ENCODE assay signal across 16 mouse cellular contexts in genomic region chr6:72508596-72508995, GRCm38 (mm10). TPM values are rescaled to one million over a fixed set of nuclear protein-coding genes. Genes with fewer than 3 reads are reported as not detected.
DNase-seq lines count a peak whose midpoint lies in the region; ATAC-seq lines count a peak whose summit lies in the region.
"Had no signal": no experiment of that assay in that cellular context is flagged by ENCODE, and none has a peak within 500 bp of the region (broad histone marks: within the 10 kb centered on the region; RNA-seq: fewer than 3 reads in every experiment).

No protein-coding gene starts in this region.

- H3K4me2 ChIP-seq in midbrain, embryonic 16.5 days (ENCODE audit: low read length) = no peak overlapping the region
- H3K4me2 ChIP-seq in embryonic facial prominence, embryonic 12.5 days (replicated peaks) = no peak overlapping the region
- H3K4me2 ChIP-seq: forebrain, embryonic 15.5 days; liver, embryonic 12.5 days; midbrain, embryonic 11.5 days had no signal

- H3K27ac ChIP-seq in midbrain, embryonic 16.5 days (ENCODE audit: low read length) = peak overlapping the region; percentile 14; the same call in 1 of the 2 replicates
- no peak overlapping the region; the same call in 1 of the 2 replicates for H3K27ac ChIP-seq in midbrain, embryonic 10.5 days (replicated peaks)
- H3K27ac ChIP-seq in embryonic facial prominence, embryonic 12.5 days = peak overlapping the region; percentile 32; the same call in 1 of the 2 replicates
- H3K27ac ChIP-seq: forebrain, embryonic 15.5 days; liver, embryonic 12.5 days had no signal

- intact Hi-C loops in heart, postnatal 25 days (cut with DNase I) = no loop called here

- ATAC-seq in midbrain, embryonic 16.5 days = no peak
- no peak for ATAC-seq in embryonic facial prominence, embryonic 12.5 days (ENCODE audit: insufficient number of reproducible peaks, insufficient read depth, low FRiP score, low TSS enrichment)
- ATAC-seq: forebrain, embryonic 15.5 days; intestine, postnatal 0 days; liver, embryonic 12.5 days; Patski had no signal

- H3K36me3 ChIP-seq in midbrain, embryonic 16.5 days (ENCODE audit: control insufficient read depth, insufficient read depth, low read length) = no peaks in the 10 kb centered on the region
- no peaks in the 10 kb centered on the region for H3K36me3 ChIP-seq in midbrain, embryonic 10.5 days
- no peaks in the 10 kb centered on the region for H3K36me3 ChIP-seq in embryonic facial prominence, embryonic 12.5 days
- H3K36me3 ChIP-seq: forebrain, embryonic 15.5 days; liver, embryonic 12.5 days had no signal

- H3K4me1 ChIP-seq in midbrain, embryonic 16.5 days (ENCODE audit: control insufficient read depth, insufficient read depth, low read length) = peaks cover 21% of the 10 kb centered on the region
- H3K4me1 ChIP-seq in midbrain, embryonic 10.5 days = peaks cover 27% of the 10 kb centered on the region
- peaks cover 23% of the 10 kb centered on the region; the same call in 1 of the 2 replicates for H3K4me1 ChIP-seq in embryonic facial prominence, embryonic 12.5 days

- H3K9me3 ChIP-seq in midbrain, embryonic 16.5 days (replicated peaks; ENCODE audit: control insufficient read depth, low read length, poor library complexity, severe bottlenecking) = no peaks in the 10 kb centered on the region
- no peaks in the 10 kb centered on the region for H3K9me3 ChIP-seq in midbrain, embryonic 10.5 days (replicated peaks)
- H3K9me3 ChIP-seq in embryonic facial prominence, embryonic 12.5 days = no peaks in the 10 kb centered on the region
- H3K9me3 ChIP-seq: forebrain, embryonic 15.5 days; liver, embryonic 12.5 days had no signal

- DNase-seq in adrenal gland, postnatal 36 days = peak; percentile 29 to 41
- DNase-seq in adrenal gland, adult 8-10 months = no peak
- DNase-seq in midbrain, embryonic 10.5 days (ENCODE audit: low spot score) = no peak
- peak; percentile 70 for DNase-seq in skeletal muscle tissue, adult 2 months (ENCODE audit: low read depth, low spot score)
- DNase-seq in heart, postnatal 25 days (ENCODE audit: low spot score) = no peak
- no peak for DNase-seq in right cerebral cortex, adult 18-20 months
- DNase-seq: cerebellum, adult 8-10 months; heart, postnatal 10 days; lung, postnatal 14 days had no signal

- no peak overlapping the region for H3K4me3 ChIP-seq in midbrain, embryonic 16.5 days (ENCODE audit: low read depth, low read length)
- no peak overlapping the region for H3K4me3 ChIP-seq in midbrain, embryonic 10.5 days
- no peak overlapping the region for H3K4me3 ChIP-seq in embryonic facial prominence, embryonic 12.5 days
- H3K4me3 ChIP-seq: forebrain, embryonic 15.5 days; liver, embryonic 12.5 days had no signal

- 76% methylated on average over 4 of the region's 4 CpGs for WGBS in midbrain, embryonic 16.5 days
- 81% methylated on average over 4 of the region's 4 CpGs for WGBS in midbrain, embryonic 10.5 days
- 71% methylated on average over 4 of the region's 4 CpGs for WGBS in embryonic facial prominence, embryonic 12.5 days

- H3K27me3 ChIP-seq in midbrain, embryonic 16.5 days (ENCODE audit: control insufficient read depth, insufficient read depth, low read depth, low read length) = no peaks in the 10 kb centered on the region
- H3K27me3 ChIP-seq in midbrain, embryonic 10.5 days (ENCODE audit: low read depth, poor library complexity, severe bottlenecking) = no peaks in the 10 kb centered on the region
- H3K27me3 ChIP-seq in embryonic facial prominence, embryonic 12.5 days = no peaks in the 10 kb centered on the region
- H3K27me3 ChIP-seq: forebrain, embryonic 15.5 days; liver, embryonic 12.5 days; Patski had no signal

- H3K9ac ChIP-seq in midbrain, embryonic 16.5 days (ENCODE audit: low read depth, low read length) = no peak overlapping the region
- H3K9ac ChIP-seq in embryonic facial prominence, embryonic 12.5 days = no peak overlapping the region
- H3K9ac ChIP-seq: forebrain, embryonic 15.5 days; liver, embryonic 12.5 days had no signal

RNA-seq across cellular contexts. Expression of gene Sh2d6, which starts 12.9 kb away (rescaled TPM):
- total RNA-seq in adrenal gland, postnatal 36 days (2021) = under 1 TPM in 1 of 2 experiments, not detected in 1; 0.40 TPM
- total RNA-seq in adrenal gland, adult 8-10 months (2022) = under 1 TPM; 0.43 to 0.52 (median 0.47) TPM
- 0.65 and 0.84 TPM in 2 replicates for polyA plus RNA-seq in midbrain, embryonic 16.5 days (2015; fragmentation: Nextera tagmentation; extraction: Ambion mirVana)
- polyA plus RNA-seq in midbrain, embryonic 10.5 days (2016; fragmentation: Nextera tagmentation; extraction: Ambion mirVana) = 0.23 and 0.39 TPM in 2 replicates
- polyA plus RNA-seq in embryonic facial prominence, embryonic 12.5 days (2016; fragmentation: Nextera tagmentation; extraction: Ambion mirVana) = not detected in 2 replicates
- total RNA-seq in heart, postnatal 25 days (2021) = not detected
- polyA plus RNA-seq: liver, embryonic 12.5 days had no signal

RNA-seq across cellular contexts. Expression of gene Capg, which starts 35.6 kb away (rescaled TPM):
- total RNA-seq in adrenal gland, postnatal 36 days (2021) = 10 to 100 TPM; 41.3 to 45.5 TPM
- total RNA-seq in adrenal gland, adult 8-10 months (2022) = 100 to 1,000 TPM in 1 of 4 experiments, 10 to 100 TPM in 3; 49.1 to 110 (median 82.0) TPM
- 5.9 and 6.8 TPM in 2 replicates for polyA plus RNA-seq in midbrain, embryonic 16.5 days (2015; fragmentation: Nextera tagmentation; extraction: Ambion mirVana)
- polyA plus RNA-seq in midbrain, embryonic 10.5 days (2016; fragmentation: Nextera tagmentation; extraction: Ambion mirVana) = 9.7 and 11.1 TPM in 2 replicates
- 25.9 and 28.0 TPM in 2 replicates for polyA plus RNA-seq in embryonic facial prominence, embryonic 12.5 days (2016; fragmentation: Nextera tagmentation; extraction: Ambion mirVana)
- 1 to 10 TPM; 6.5 to 8.7 TPM for total RNA-seq in heart, postnatal 25 days (2021)

Comparison
In these comparisons a context has a peak if more than half of its experiments do, and no peak if none do; other contexts are left out.
1. DNase-seq: peak in adrenal gland, postnatal 36 days (2 of 2) and skeletal muscle tissue, adult 2 months (single experiment); none in adrenal gland, adult 8-10 months (single experiment), midbrain, embryonic 10.5 days (single experiment), heart, postnatal 25 days (single experiment) and right cerebral cortex, adult 18-20 months (single experiment).
2. RNA of gene Capg, which starts 35.6 kb away (total RNA-seq): 49.1 to 110 TPM in adrenal gland, adult 8-10 months and 41.3 to 45.5 TPM in adrenal gland, postnatal 36 days; 6.5 to 8.7 TPM in heart, postnatal 25 days; every median in the first group is over 4 times any median in the second.